Mouse (Mus musculus) ES-E14 (cell line): ENCODE data around the gene Serpina10.
"Not testable (repeated sequence)": the region's sequence is repeated elsewhere in the genome, so short reads cannot be mapped to it uniquely, and the experiment has no call there.

Source experiments
- HCFC1 ChIP-seq: IDR thresholded peaks from 2 replicates; pipeline ENCODE4 v1.6.1; 2012; ENCODE audit warnings: low read length, inconsistent platforms, borderline replicate concordance; ENCODE audit not compliant: insufficient read depth
- MAFK ChIP-seq: IDR thresholded peaks from 2 replicates; pipeline ENCODE4 v1.6.1; 2014; ENCODE audit warnings: mild to moderate bottlenecking, low read depth, low read length, inconsistent platforms; ENCODE audit not compliant: insufficient read depth
- ZC3H11A ChIP-seq: IDR thresholded peaks from 2 replicates; pipeline ENCODE4 v1.6.1; 2012; ENCODE audit warnings: low read depth, mild to moderate bottlenecking, inconsistent platforms, low read length, borderline replicate concordance

DNA sequence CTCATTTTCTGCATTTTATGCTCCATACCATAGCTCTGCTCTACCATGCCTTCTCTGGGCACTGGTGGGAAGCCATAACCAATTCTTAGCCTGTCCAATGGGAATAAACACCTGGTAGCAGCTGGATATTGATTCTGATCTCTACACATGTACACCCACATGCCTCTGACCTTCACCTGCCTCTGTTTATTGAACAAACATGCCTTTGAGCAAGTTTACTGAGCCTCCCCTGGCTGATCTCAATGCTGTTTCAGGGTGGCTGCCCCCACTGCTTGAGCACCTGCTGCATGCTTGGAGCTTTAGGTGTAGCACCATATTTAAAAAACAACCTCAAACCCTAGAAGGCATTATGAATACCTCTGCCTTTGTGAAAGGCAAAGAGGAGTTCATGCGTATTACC, 48.6 kb upstream of the Serpina10 start:
- not testable (repeated sequence) for TF ChIP-seq ZC3H11A, MAFK, HCFC1
